Mouse (Mus musculus) liver, postnatal 0 days (tissue): ENCODE results near the gene Ccdc30. TPM values are rescaled to one million over a fixed set of nuclear protein-coding genes. Genes with fewer than 3 reads are reported as not detected.

ENCODE experiments used
- ATAC-seq: fragments of 200-750 bp; cut with Nextera tagmentation; 2 replicates; pipeline ENCODE4 v1.8.0; 2017; ENCODE audit warnings: mild to moderate bottlenecking, moderate library complexity
- DNase-seq: peaks from one replicate; pipeline ENCODE4 v3.0.0-alpha.2; 2016
- H3K27ac ChIP-seq: fragments of 300-500 bp; sonication (generic); 2 replicates; pipeline ENCODE4 v1.5.1; 2014; ENCODE audit warnings: antibody characterized with exemption, moderate library complexity, mild to moderate bottlenecking, low read depth
- H3K27me3 ChIP-seq: fragments of 300-500 bp; sonication (generic); 2 replicates; pipeline ENCODE4 v1.6.1; 2014; ENCODE audit warnings: low read length, control low read depth, mixed read lengths; ENCODE audit not compliant: insufficient read depth
- H3K36me3 ChIP-seq: fragments of 300-500 bp; sonication (generic); replicated peaks from 2 replicates; pipeline ENCODE4 v1.6.1; 2014; ENCODE audit warnings: mild to moderate bottlenecking, control low read depth, low read length, moderate library complexity, mixed read lengths; ENCODE audit not compliant: insufficient read depth
- H3K4me1 ChIP-seq: fragments of 300-500 bp; sonication (generic); 2 replicates; pipeline ENCODE4 v1.6.1; 2014; ENCODE audit warnings: antibody characterized with exemption, mild to moderate bottlenecking, control low read depth; ENCODE audit not compliant: insufficient read depth
- H3K4me2 ChIP-seq: fragments of 300-500 bp; sonication (generic); 2 replicates; pipeline ENCODE4 v1.6.1; 2014; ENCODE audit warnings: low read depth, mild to moderate bottlenecking, low read length, moderate library complexity, mixed read lengths
- H3K4me3 ChIP-seq: fragments of 300-500 bp; sonication (generic); 2 replicates; pipeline ENCODE4 v1.5.1; 2014; ENCODE audit warnings: low read depth, low read length
- H3K9ac ChIP-seq: fragments of 300-500 bp; sonication (generic); replicated peaks from 2 replicates; pipeline ENCODE4 v1.6.1; 2014; ENCODE audit warnings: mild to moderate bottlenecking, moderate library complexity
- H3K9me3 ChIP-seq: fragments of 300-500 bp; sonication (generic); 2 replicates; pipeline ENCODE4 v1.6.1; 2016; ENCODE audit warnings: mild to moderate bottlenecking, control low read depth, low read length, mixed read lengths
- CTCF ChIP-seq: sonication (generic); IDR thresholded peaks from 2 replicates; pipeline ENCODE4 v1.5.1; 2016; ENCODE audit warnings: antibody characterized with exemption, low read depth
- EP300 ChIP-seq: IDR thresholded peaks from 2 replicates; pipeline ENCODE4 v1.6.1; 2016; ENCODE audit warnings: antibody characterized with exemption, low read depth, mild to moderate bottlenecking
- WGBS: fragments of 180-500 bp; shearing (Covaris S2); extraction: QIAGEN DNeasy Blood & Tissue Kit; methylation state at CpG from one replicate; pipeline ENCODE4 v1.1.7; 2014; ENCODE audit not compliant: insufficient replicate concordance; 5-methylcytosine and 5-hydroxymethylcytosine counted together
- polyA plus RNA-seq: library from polyadenylated mRNA; unstranded; fragments of >200 nt; fragmentation: Nextera tagmentation; extraction: Ambion mirVana; gene quantifications from 2 replicates; pipeline ENCODE4 v1.2.1, GENCODE M21; 2015

Gene Ccdc30
- polyA plus RNA-seq, 1 experiment from 2014 or later: 2.4 TPM

DNA sequence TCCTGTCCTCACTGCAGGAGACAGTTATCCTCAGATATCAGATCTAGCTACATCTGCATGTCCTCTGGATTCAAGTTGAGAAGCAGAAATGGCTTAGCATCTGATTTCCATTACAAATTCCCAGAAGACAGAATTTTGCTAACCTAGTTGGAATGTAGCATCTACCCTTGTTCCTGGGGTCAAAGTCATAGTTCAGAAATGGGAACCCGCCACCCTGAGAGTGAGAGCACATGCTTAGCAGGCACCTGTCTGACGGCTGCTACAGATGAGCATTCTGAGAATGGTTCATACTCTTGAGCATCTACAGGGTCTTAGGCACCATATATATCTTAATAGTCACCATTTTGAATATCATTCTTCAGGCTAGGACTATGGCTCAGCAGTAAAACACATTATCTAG is 22.6 kb upstream of the Ccdc30 start:
- no peak overlapping the region for H3K4me3 ChIP-seq
- WGBS: 87% methylated on average over 2 of the region's 2 CpGs
- H3K4me2 ChIP-seq: no peak overlapping the region
- no peaks in the 10 kb centered on the region for H3K36me3 ChIP-seq
- peaks cover 3% of the 10 kb centered on the region for H3K9me3 ChIP-seq
- no peak for DNase-seq
- no peak for TF ChIP-seq CTCF
- TF ChIP-seq EP300: no peak
- ATAC-seq: no peak
- no peaks in the 10 kb centered on the region for H3K4me1 ChIP-seq
- no peak overlapping the region for H3K27ac ChIP-seq
- no peaks in the 10 kb centered on the region for H3K27me3 ChIP-seq
- no peak overlapping the region for H3K9ac ChIP-seq

DNA sequence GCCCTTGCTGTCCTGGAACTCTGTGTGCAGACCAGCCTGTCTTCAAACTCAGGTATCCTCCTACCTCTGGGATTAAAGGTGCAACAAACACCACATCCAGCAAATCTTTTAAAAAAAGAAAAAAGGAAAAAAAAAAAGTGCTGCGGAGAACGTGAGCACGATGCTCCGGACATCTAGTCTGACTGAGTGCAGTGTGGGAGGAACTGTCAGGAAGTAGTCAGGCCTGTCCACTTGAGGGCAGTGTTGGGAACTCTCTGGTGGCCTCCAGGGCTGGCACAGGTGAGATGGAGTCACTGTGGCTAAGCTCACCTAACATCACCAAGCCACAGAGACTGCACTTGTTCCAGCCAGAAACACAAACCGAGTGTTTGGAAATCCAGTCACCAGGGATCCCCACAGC is 15.4 kb upstream of the Ccdc30 start:
- TF ChIP-seq EP300: no peak
- peak; percentile 82 for TF ChIP-seq CTCF
- Histone ChIP-seq H3K27me3 (no peaks in the 10 kb centered on the region), H3K9me3 (no peaks in the 10 kb centered on the region; the same call in 1 of the 2 replicates), H3K4me1 (peaks cover 7% of the 10 kb centered on the region), H3K4me2 (peak overlapping the region; percentile 45; the same call in 1 of the 2 replicates), H3K4me3 (no peak overlapping the region), H3K36me3 (no peaks in the 10 kb centered on the region), H3K9ac (no peak overlapping the region), H3K27ac (no peak overlapping the region)
- peak; percentile 59 for ATAC-seq
- 17% methylated on average over 5 of the region's 5 CpGs for WGBS
- DNase-seq: peak; percentile 72

DNA sequence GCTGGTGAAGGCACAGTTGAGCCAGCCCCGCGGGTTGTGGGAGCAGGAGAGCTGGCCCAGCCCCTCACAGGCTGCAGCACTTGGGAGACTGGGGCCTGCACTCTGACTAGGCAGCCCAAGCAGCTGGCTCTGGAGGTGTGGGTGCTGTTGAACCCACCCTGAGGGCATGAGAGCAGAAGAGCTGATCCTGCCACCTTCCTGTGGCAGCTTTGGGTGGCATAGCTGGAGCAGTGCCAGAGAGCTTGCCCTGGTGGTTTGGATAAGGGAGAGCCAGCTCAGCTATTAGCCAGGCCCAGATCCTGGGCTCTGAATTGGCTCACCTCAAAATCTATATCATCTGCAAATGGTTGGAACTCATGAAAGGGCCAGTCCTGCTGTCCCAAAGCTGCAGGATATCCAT is 12.4 kb upstream of the Ccdc30 start:
- Histone ChIP-seq H3K36me3 (no peaks in the 10 kb centered on the region), H3K27ac (peak overlapping the region; percentile 66), H3K4me1 (peaks cover 35% of the 10 kb centered on the region), H3K27me3 (no peaks in the 10 kb centered on the region), H3K9ac (0 out of 2 replicates have a peak overlapping the region, but pooled peaks have one; percentile 12), H3K4me2 (no peak overlapping the region), H3K9me3 (no peaks in the 10 kb centered on the region), H3K4me3 (no peak overlapping the region)
- peak; percentile 75 for ATAC-seq
- DNase-seq: peak; percentile 78
- TF ChIP-seq CTCF (peak; percentile 30), EP300 (peak; percentile 83)
- WGBS: 55% methylated on average over 2 of the region's 2 CpGs

- Histone ChIP-seq H3K4me3 (no peak overlapping the region), H3K9me3 (no peaks in the 10 kb centered on the region), H3K27ac (peak overlapping the region; percentile 68), H3K4me1 (peaks cover 48% of the 10 kb centered on the region), H3K9ac (0 out of 2 replicates have a peak overlapping the region, but pooled peaks have one; percentile 4), H3K36me3 (no peaks in the 10 kb centered on the region), H3K4me2 (peak overlapping the region; percentile 0; the same call in 1 of the 2 replicates), H3K27me3 (no peaks in the 10 kb centered on the region)
- ATAC-seq: no peak
- TF ChIP-seq EP300 (no peak), CTCF (no peak)
- WGBS: 48% methylated on average over 2 of the region's 2 CpGs
- no peak for DNase-seq
These were observed 10.3 kb upstream of the Ccdc30 start for GRCm38 (mm10) chr4:119425601-119426000.

- ATAC-seq: no peak
These were observed 9.8 kb upstream of the Ccdc30 start for GRCm38 (mm10) chr4:119425077-119425476.

DNA sequence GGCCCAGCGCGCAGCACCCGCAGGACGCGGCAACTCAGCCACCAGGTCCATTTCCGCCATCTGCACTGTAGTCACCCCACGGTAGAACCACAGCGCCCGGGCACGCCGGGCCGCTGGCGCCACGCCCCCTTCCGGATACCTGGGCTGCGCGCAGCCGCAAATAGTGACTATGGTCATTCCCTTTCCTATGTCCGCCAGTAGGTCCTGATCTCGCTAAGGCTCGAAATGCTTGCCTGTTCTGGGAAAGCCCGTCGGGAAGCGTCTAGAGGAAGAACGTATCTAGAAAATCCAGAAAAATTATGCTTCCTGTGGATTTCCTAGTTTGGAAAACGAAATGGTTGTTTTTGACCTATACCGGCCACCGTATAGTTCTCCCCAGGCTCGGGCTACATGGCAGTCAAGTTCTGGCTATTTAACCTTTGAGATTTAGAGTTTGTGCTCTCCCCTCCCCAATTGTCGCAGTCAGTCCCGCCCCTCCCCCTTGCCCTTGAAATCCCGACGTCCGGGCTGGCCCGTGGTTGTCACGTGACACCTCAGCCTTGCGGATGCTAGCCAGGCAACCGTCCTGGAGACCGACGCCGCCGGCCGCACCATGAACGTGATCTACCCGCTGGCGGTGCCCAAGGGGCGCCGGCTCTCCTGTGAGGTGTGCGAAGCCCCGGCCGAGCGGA is 7.1 kb upstream of the Ccdc30 start, which contains the start of the genes Ppcs and Zmynd12:
Ppcs (minus strand) TSS at position 127 of the 671 bp plus-strand sequence.
Zmynd12 (plus strand) TSS at position 521 of the 671 bp plus-strand sequence.
- H3K4me2 ChIP-seq: peak within 1 kb of the TSS; percentile 94
- H3K9ac ChIP-seq: peak within 1 kb of the TSS; percentile 84
- H3K4me1 ChIP-seq: peaks cover 46% of the 10 kb centered on the region
- H3K9me3 ChIP-seq: no peaks in the 10 kb centered on the region
- H3K27ac ChIP-seq: peak within 1 kb of the TSS; percentile 92
- peak; percentile 92 for DNase-seq
- H3K4me3 ChIP-seq: peak within 1 kb of the TSS; percentile 69
- peak; percentile 92 for ATAC-seq
- no peaks in the 10 kb centered on the region for H3K27me3 ChIP-seq
- 0 out of 2 replicates have a peak, but pooled peaks have one; percentile 42 for TF ChIP-seq EP300
- peak; percentile 47 for TF ChIP-seq CTCF
- no peaks in the 10 kb centered on the region; the same call in 1 of the 2 replicates for H3K36me3 ChIP-seq
- under 1% methylated on average over 52 of the region's 52 CpGs for WGBS

More at GRCm38 (mm10) chr4:119425077-119425476, 9.8 kb upstream of the Ccdc30 start:
- DNase-seq: no peak
- no peaks in the 10 kb centered on the region for H3K9me3 ChIP-seq
- H3K4me1 ChIP-seq: peaks cover 49% of the 10 kb centered on the region
- no peaks in the 10 kb centered on the region for H3K36me3 ChIP-seq
- peak overlapping the region; percentile 0; the same call in 1 of the 2 replicates for H3K4me2 ChIP-seq
- TF ChIP-seq EP300: peak; percentile 75
- 0 out of 2 replicates have a peak, but pooled peaks have one; percentile 3 for TF ChIP-seq CTCF
- H3K9ac ChIP-seq: 0 out of 2 replicates have a peak overlapping the region, but pooled peaks have one; percentile 4
- peak overlapping the region; percentile 68 for H3K27ac ChIP-seq
- no peaks in the 10 kb centered on the region for H3K27me3 ChIP-seq
- WGBS: 61% methylated on average over 2 of the region's 2 CpGs
- H3K4me3 ChIP-seq: no peak overlapping the region
